Mouse (Mus musculus) kidney, postnatal 36 days (tissue): ENCODE results near the gene Wdr64.

Experiments
- DNase-seq, 2 experiments: peaks; one replicate each; pipeline ENCODE4 v3.0.0; 2021 to 2022; ENCODE audit warnings: mixed read lengths in 2 of 2

Wdr64 gene

GRCm38 (mm10) chr1:175725771-175726170 is 27.4 kb downstream of the Wdr64 start:
- DNase-seq, result no peak

- no peak for DNase-seq
Measured at GRCm38 (mm10) chr1:175754576-175755364, 56.4 kb downstream of the Wdr64 start.

GRCm38 (mm10) chr1:175794668-175795067 is 96.3 kb downstream of the Wdr64 start:
- peak; percentile 1 to 62 for DNase-seq

GRCm38 (mm10) chr1:175808356-175808755 is 110.0 kb downstream of the Wdr64 start:
- DNase-seq, result no peak

- DNase-seq, result no peak
Measured at GRCm38 (mm10) chr1:175811625-175812024, 113.2 kb downstream of the Wdr64 start.

GRCm38 (mm10) chr1:175823815-175824438 is 125.5 kb downstream of the Wdr64 start:
- no peak for DNase-seq

GRCm38 (mm10) chr1:175828539-175828938 is 130.1 kb downstream of the Wdr64 start:
- DNase-seq, result no peak

GRCm38 (mm10) chr1:175829220-175829619 is 130.8 kb downstream of the Wdr64 start:
- DNase-seq, result no peak

GRCm38 (mm10) chr1:175855515-175855914 is 157.1 kb downstream of the Wdr64 start:
- no peak for DNase-seq
